Mouse (Mus musculus): ENCODE results near the gene Ndufa13. TPM values are rescaled to one million over a fixed set of nuclear protein-coding genes. Genes with fewer than 3 reads are reported as not detected.
A peak's percentile ranks its signal among the peaks of the same experiment; 100 is the strongest.

Ndufa13 gene
- polyA plus RNA-seq, 1 experiment = 122 TPM

- H3K4me1 ChIP-seq (ENCODE audit: control insufficient read depth, insufficient read depth, low read length) = no peaks in the 10 kb centered on the region
- H3K27me3 ChIP-seq (ENCODE audit: control insufficient read depth, insufficient read depth, low read length) = no peaks in the 10 kb centered on the region
- TF ChIP-seq POLR2A (IDR thresholded peaks at IDR 0.05; ENCODE audit: control insufficient read depth, low read depth, low read length) (no peak), CTCF (IDR thresholded peaks at IDR 0.05; ENCODE audit: control insufficient read depth, insufficient read depth, insufficient replicate concordance, low read depth, low read length) (no peak)
- no peaks in the 10 kb centered on the region for H3K36me3 ChIP-seq (ENCODE audit: control insufficient read depth, insufficient read depth, low read length)
- no peak overlapping the region for H3K4me3 ChIP-seq (ENCODE audit: control insufficient read depth, low read depth, low read length)
- no peak overlapping the region for H3K27ac ChIP-seq (ENCODE audit: control insufficient read depth, insufficient read depth, low read depth, low read length)
Measured at GRCm38 (mm10) chr8:69870003-69870765, 32.2 kb downstream of the Ndufa13 start.

- Histone ChIP-seq H3K36me3 (ENCODE audit: control insufficient read depth, insufficient read depth, low read length) (no peaks in the 10 kb centered on the region), H3K4me3 (ENCODE audit: control insufficient read depth, low read depth, low read length) (no peak overlapping the region), H3K4me1 (ENCODE audit: control insufficient read depth, insufficient read depth, low read length) (no peaks in the 10 kb centered on the region), H3K27ac (ENCODE audit: control insufficient read depth, insufficient read depth, low read depth, low read length) (no peak overlapping the region), H3K27me3 (ENCODE audit: control insufficient read depth, insufficient read depth, low read length) (no peaks in the 10 kb centered on the region)
- TF ChIP-seq POLR2A (IDR thresholded peaks at IDR 0.05; ENCODE audit: control insufficient read depth, low read depth, low read length) = no peak
- TF ChIP-seq CTCF (IDR thresholded peaks at IDR 0.05; ENCODE audit: control insufficient read depth, insufficient read depth, insufficient replicate concordance, low read depth, low read length) = no peak
Measured at GRCm38 (mm10) chr8:69867696-69868326, 34.5 kb downstream of the Ndufa13 start.

GRCm38 (mm10) chr8:69864180-69864579 is 38.2 kb downstream of the Ndufa13 start:
- H3K4me1 ChIP-seq (ENCODE audit: control insufficient read depth, insufficient read depth, low read length) = no peaks in the 10 kb centered on the region
- no peaks in the 10 kb centered on the region for H3K27me3 ChIP-seq (ENCODE audit: control insufficient read depth, insufficient read depth, low read length)
- no peaks in the 10 kb centered on the region; the same call in 1 of the 2 replicates for H3K36me3 ChIP-seq (ENCODE audit: control insufficient read depth, insufficient read depth, low read length)
- no peak overlapping the region for H3K27ac ChIP-seq (ENCODE audit: control insufficient read depth, insufficient read depth, low read depth, low read length)
- no peak for TF ChIP-seq POLR2A (IDR thresholded peaks at IDR 0.05; ENCODE audit: control insufficient read depth, low read depth, low read length)
- TF ChIP-seq CTCF (IDR thresholded peaks at IDR 0.05; ENCODE audit: control insufficient read depth, insufficient read depth, insufficient replicate concordance, low read depth, low read length) = no peak
- H3K4me3 ChIP-seq (ENCODE audit: control insufficient read depth, low read depth, low read length) = no peak overlapping the region

- H3K36me3 ChIP-seq (ENCODE audit: control insufficient read depth, insufficient read depth, low read length) = no peaks in the 10 kb centered on the region; the same call in 1 of the 2 replicates
- H3K4me1 ChIP-seq (ENCODE audit: control insufficient read depth, insufficient read depth, low read length) = no peaks in the 10 kb centered on the region
- H3K27ac ChIP-seq (ENCODE audit: control insufficient read depth, insufficient read depth, low read depth, low read length) = no peak overlapping the region
- no peak overlapping the region for H3K4me3 ChIP-seq (ENCODE audit: control insufficient read depth, low read depth, low read length)
- no peaks in the 10 kb centered on the region for H3K27me3 ChIP-seq (ENCODE audit: control insufficient read depth, insufficient read depth, low read length)
- TF ChIP-seq CTCF (IDR thresholded peaks at IDR 0.05; ENCODE audit: control insufficient read depth, insufficient read depth, insufficient replicate concordance, low read depth, low read length) (no peak), POLR2A (IDR thresholded peaks at IDR 0.05; ENCODE audit: control insufficient read depth, low read depth, low read length) (no peak)
Measured at GRCm38 (mm10) chr8:69863387-69864020, 38.9 kb downstream of the Ndufa13 start.

GRCm38 (mm10) chr8:69861251-69861650 is 41.1 kb downstream of the Ndufa13 start:
- TF ChIP-seq POLR2A (IDR thresholded peaks at IDR 0.05; ENCODE audit: control insufficient read depth, low read depth, low read length) (no peak), CTCF (IDR thresholded peaks at IDR 0.05; ENCODE audit: control insufficient read depth, insufficient read depth, insufficient replicate concordance, low read depth, low read length) (no peak)
- no peaks in the 10 kb centered on the region; the same call in 1 of the 2 replicates for H3K36me3 ChIP-seq (ENCODE audit: control insufficient read depth, insufficient read depth, low read length)

GRCm38 (mm10) chr8:69860807-69861206 is 41.6 kb downstream of the Ndufa13 start:
- Histone ChIP-seq H3K27ac (ENCODE audit: control insufficient read depth, insufficient read depth, low read depth, low read length) (no peak overlapping the region), H3K4me3 (ENCODE audit: control insufficient read depth, low read depth, low read length) (no peak overlapping the region), H3K4me1 (ENCODE audit: control insufficient read depth, insufficient read depth, low read length) (no peaks in the 10 kb centered on the region), H3K27me3 (ENCODE audit: control insufficient read depth, insufficient read depth, low read length) (no peaks in the 10 kb centered on the region), H3K36me3 (ENCODE audit: control insufficient read depth, insufficient read depth, low read length) (no peaks in the 10 kb centered on the region; the same call in 1 of the 2 replicates)
- TF ChIP-seq POLR2A (IDR thresholded peaks at IDR 0.05; ENCODE audit: control insufficient read depth, low read depth, low read length) (no peak), CTCF (IDR thresholded peaks at IDR 0.05; ENCODE audit: control insufficient read depth, insufficient read depth, insufficient replicate concordance, low read depth, low read length) (peak; percentile 26; the same call in 1 of the 2 replicates)

More at GRCm38 (mm10) chr8:69861251-69861650, 41.1 kb downstream of the Ndufa13 start:
- no peaks in the 10 kb centered on the region for H3K27me3 ChIP-seq (ENCODE audit: control insufficient read depth, insufficient read depth, low read length)
- no peak overlapping the region for H3K27ac ChIP-seq (ENCODE audit: control insufficient read depth, insufficient read depth, low read depth, low read length)
- no peak overlapping the region for H3K4me3 ChIP-seq (ENCODE audit: control insufficient read depth, low read depth, low read length)
- no peaks in the 10 kb centered on the region for H3K4me1 ChIP-seq (ENCODE audit: control insufficient read depth, insufficient read depth, low read length)

- Histone ChIP-seq H3K36me3 (ENCODE audit: control insufficient read depth, insufficient read depth, low read length) (no peaks in the 10 kb centered on the region), H3K4me3 (ENCODE audit: control insufficient read depth, low read depth, low read length) (no peak overlapping the region)
Measured at GRCm38 (mm10) chr8:69853869-69854268, 48.5 kb downstream of the Ndufa13 start.

More at GRCm38 (mm10) chr8:69853869-69854268, 48.5 kb downstream of the Ndufa13 start:
- H3K27ac ChIP-seq (ENCODE audit: control insufficient read depth, insufficient read depth, low read depth, low read length) = no peak overlapping the region
- no peak for TF ChIP-seq POLR2A (IDR thresholded peaks at IDR 0.05; ENCODE audit: control insufficient read depth, low read depth, low read length)
- TF ChIP-seq CTCF (IDR thresholded peaks at IDR 0.05; ENCODE audit: control insufficient read depth, insufficient read depth, insufficient replicate concordance, low read depth, low read length) = no peak; the same call in 1 of the 2 replicates
- H3K4me1 ChIP-seq (ENCODE audit: control insufficient read depth, insufficient read depth, low read length) = no peaks in the 10 kb centered on the region
- H3K27me3 ChIP-seq (ENCODE audit: control insufficient read depth, insufficient read depth, low read length) = no peaks in the 10 kb centered on the region
